Mouse (Mus musculus) fat pad, adult 2 months (tissue): Measurements from ENCODE around the gene Mical3.
A peak's percentile ranks its signal among the peaks of the same experiment; 100 is the strongest.

Source experiments
- DNase-seq: peaks from one replicate; pipeline ENCODE4 v3.0.0-alpha.2; 2011; ENCODE audit warnings: low read depth, low spot score; ENCODE audit errors: extremely low read depth

Mical3 gene

GRCm38 (mm10) chr6:121018147-121018546 is 112.7 kb downstream of the Mical3 start:
- no peak for DNase-seq

- DNase-seq = peak; percentile 68
Observed at GRCm38 (mm10) chr6:121017436-121018031, 113.3 kb downstream of the Mical3 start.

GRCm38 (mm10) chr6:121016097-121016496 is 114.7 kb downstream of the Mical3 start:
- no peak for DNase-seq

GRCm38 (mm10) chr6:121014339-121014738 is 116.5 kb downstream of the Mical3 start:
- no peak for DNase-seq

GRCm38 (mm10) chr6:121013750-121014149 is 117.0 kb downstream of the Mical3 start:
- no peak for DNase-seq

GRCm38 (mm10) chr6:121011709-121012108 is 119.1 kb downstream of the Mical3 start:
- DNase-seq = no peak

GRCm38 (mm10) chr6:121009651-121010050 is 121.1 kb downstream of the Mical3 start:
- DNase-seq = no peak

GRCm38 (mm10) chr6:121004959-121005358 is 125.8 kb downstream of the Mical3 start:
- no peak for DNase-seq

- DNase-seq = no peak
Observed at GRCm38 (mm10) chr6:121002952-121003351, 127.8 kb downstream of the Mical3 start.

- no peak for DNase-seq
Observed at GRCm38 (mm10) chr6:120999860-121000526, 130.8 kb downstream of the Mical3 start.

- no peak for DNase-seq
Observed at GRCm38 (mm10) chr6:120999087-120999486, 131.7 kb downstream of the Mical3 start.

- DNase-seq = no peak
Observed at GRCm38 (mm10) chr6:120996607-120997006, 134.2 kb downstream of the Mical3 start.

GRCm38 (mm10) chr6:120995541-120995940 is 135.3 kb downstream of the Mical3 start:
- DNase-seq = no peak

- no peak for DNase-seq
Observed at GRCm38 (mm10) chr6:120991857-120992256, 138.9 kb downstream of the Mical3 start.

- no peak for DNase-seq
Observed at GRCm38 (mm10) chr6:120987571-120988084, 143.2 kb downstream of the Mical3 start.

GRCm38 (mm10) chr6:120987164-120987563 is 143.6 kb downstream of the Mical3 start:
- no peak for DNase-seq

GRCm38 (mm10) chr6:120986172-120986571 is 144.6 kb downstream of the Mical3 start:
- DNase-seq = no peak

GRCm38 (mm10) chr6:120982314-120982713 is 148.5 kb downstream of the Mical3 start:
- DNase-seq = no peak

- DNase-seq = no peak
Observed at GRCm38 (mm10) chr6:120981537-120981936, 149.3 kb downstream of the Mical3 start.

GRCm38 (mm10) chr6:120978019-120978621 is 152.7 kb downstream of the Mical3 start:
- no peak for DNase-seq

- no peak for DNase-seq
Observed at GRCm38 (mm10) chr6:120976991-120977390, 153.8 kb downstream of the Mical3 start.

- DNase-seq = no peak
Observed at GRCm38 (mm10) chr6:120976097-120976496, 154.7 kb downstream of the Mical3 start.
